Mouse (Mus musculus): ENCODE results near the gene Vgf.

Vgf gene

GRCm38 (mm10) chr5:137026092-137026491 is at the start of gene Vgf:
Vgf (plus strand) TSS chr5:137026392.
- CTCF ChIA-PET = no interaction called here

GRCm38 (mm10) chr5:136977769-136978168 is 48.4 kb upstream of the Vgf start:
- CTCF ChIA-PET = interaction anchor here (0.7 kb wide), 1 partner anchor 1164 kb away, joined by 6 read pairs; no protein-coding TSS in a partner anchor

GRCm38 (mm10) chr5:136979762-136980161 is 46.4 kb upstream of the Vgf start:
- CTCF ChIA-PET = interaction anchor here (1.2 kb wide), 1 partner anchor 27 kb away, joined by 5 read pairs; the partner anchor contains the start of gene Fis1

GRCm38 (mm10) chr5:136980974-136981373 is 45.2 kb upstream of the Vgf start:
- CTCF ChIA-PET = no interaction called here

GRCm38 (mm10) chr5:136982338-136982930 is 43.8 kb upstream of the Vgf start:
- CTCF ChIA-PET = interaction anchor here (0.6 kb wide), 1 partner anchor 1183 kb away, joined by 5 read pairs; no protein-coding TSS in a partner anchor

GRCm38 (mm10) chr5:136984828-136985227 is 41.4 kb upstream of the Vgf start:
- CTCF ChIA-PET = no interaction called here

GRCm38 (mm10) chr5:136986695-136987137 is 39.5 kb upstream of the Vgf start, which contains the start of gene Plod3:
Plod3 (plus strand) TSS chr5:136987019.
- CTCF ChIA-PET = interaction anchor here (0.7 kb wide), 1 partner anchor 735 kb away, joined by 4 read pairs; no protein-coding TSS in a partner anchor

GRCm38 (mm10) chr5:136987138-136987933 is 38.9 kb upstream of the Vgf start:
- CTCF ChIA-PET = interaction anchor here (0.7 kb wide), 1 partner anchor 735 kb away, joined by 4 read pairs; no protein-coding TSS in a partner anchor

- CTCF ChIA-PET = no interaction called here
Observed at GRCm38 (mm10) chr5:136987934-136988271, 38.3 kb upstream of the Vgf start, which contains the start of gene Znhit1. Znhit1 (minus strand) TSS chr5:136988021.

GRCm38 (mm10) chr5:136988420-136988819 is 37.8 kb upstream of the Vgf start:
- CTCF ChIA-PET = no interaction called here

GRCm38 (mm10) chr5:136989801-136990200 is 36.4 kb upstream of the Vgf start:
- CTCF ChIA-PET = no interaction called here

GRCm38 (mm10) chr5:136999449-136999848 is 26.7 kb upstream of the Vgf start:
- CTCF ChIA-PET = no interaction called here

- CTCF ChIA-PET = no interaction called here
Observed at GRCm38 (mm10) chr5:137000612-137001011, 25.6 kb upstream of the Vgf start.

GRCm38 (mm10) chr5:137007276-137007675 is 18.9 kb upstream of the Vgf start:
- CTCF ChIA-PET = no interaction called here

GRCm38 (mm10) chr5:137009988-137010387 is 16.2 kb upstream of the Vgf start:
- CTCF ChIA-PET = no interaction called here

- CTCF ChIA-PET = no interaction called here
Observed at GRCm38 (mm10) chr5:137012401-137012950, 13.7 kb upstream of the Vgf start.

- CTCF ChIA-PET = no interaction called here
Observed at GRCm38 (mm10) chr5:137015913-137016312, 10.3 kb upstream of the Vgf start.

GRCm38 (mm10) chr5:137024318-137024717 is 1.9 kb upstream of the Vgf start:
- CTCF ChIA-PET = no interaction called here

GRCm38 (mm10) chr5:137025132-137025531 is 1.1 kb upstream of the Vgf start:
- CTCF ChIA-PET = no interaction called here

GRCm38 (mm10) chr5:137028561-137029272 is 2.5 kb downstream of the Vgf start:
- CTCF ChIA-PET = no interaction called here

GRCm38 (mm10) chr5:137029273-137029585 is 3.0 kb downstream of the Vgf start:
- CTCF ChIA-PET = no interaction called here
